Mouse (Mus musculus): ENCODE data around the gene Majin. TPM values are rescaled to one million over a fixed set of nuclear protein-coding genes. Genes with fewer than 3 reads are reported as not detected.

Gene Majin
- not detected in 2 replicates for polyA plus RNA-seq (2014; fragmentation: Nextera tagmentation; extraction: Ambion mirVana)

- Histone ChIP-seq H3K36me3 (ENCODE audit: insufficient read depth) (no peaks in the 10 kb centered on the region), H3K27me3 (ENCODE audit: insufficient read depth, low read length) (no peaks in the 10 kb centered on the region), H3K4me3 (ENCODE audit: low read depth, low read length) (no peak within 1 kb of the TSS), H3K4me2 (no peak within 1 kb of the TSS), H3K4me1 (ENCODE audit: insufficient read depth) (no peaks in the 10 kb centered on the region), H3K27ac (ENCODE audit: low read depth) (no peak within 1 kb of the TSS), H3K9ac (no peak within 1 kb of the TSS), H3K9me3 (ENCODE audit: low read depth, low read length) (no peaks in the 10 kb centered on the region)
- WGBS: 80% methylated on average over 23 of the region's 23 CpGs
- DNase-seq (no peak), ATAC-seq (ENCODE audit: insufficient read depth) (no peak)
- no peak for TF ChIP-seq CTCF (IDR thresholded peaks at IDR 0.05; ENCODE audit: low read depth)
These were observed at the start of gene Majin for GRCm38 (mm10) chr19:6184131-6184530. Majin (plus strand) TSS chr19:6184388.

GRCm38 (mm10) chr19:6136397-6136796 lies 47.8 kb upstream of the Majin start:
- Histone ChIP-seq H3K27me3 (ENCODE audit: insufficient read depth, low read length) (no peaks in the 10 kb centered on the region), H3K27ac (ENCODE audit: low read depth) (no peak overlapping the region), H3K4me1 (ENCODE audit: insufficient read depth) (peaks cover 4% of the 10 kb centered on the region; the same call in 1 of the 2 replicates), H3K36me3 (ENCODE audit: insufficient read depth) (peaks cover 34% of the 10 kb centered on the region), H3K9ac (no peak overlapping the region), H3K9me3 (ENCODE audit: low read depth, low read length) (no peaks in the 10 kb centered on the region), H3K4me3 (ENCODE audit: low read depth, low read length) (no peak overlapping the region), H3K4me2 (no peak overlapping the region)
- 80% methylated on average over 3 of the region's 3 CpGs for WGBS
- no peak for DNase-seq
- ATAC-seq (ENCODE audit: insufficient read depth): no peak
- no peak for TF ChIP-seq CTCF (IDR thresholded peaks at IDR 0.05; ENCODE audit: low read depth)

DNA sequence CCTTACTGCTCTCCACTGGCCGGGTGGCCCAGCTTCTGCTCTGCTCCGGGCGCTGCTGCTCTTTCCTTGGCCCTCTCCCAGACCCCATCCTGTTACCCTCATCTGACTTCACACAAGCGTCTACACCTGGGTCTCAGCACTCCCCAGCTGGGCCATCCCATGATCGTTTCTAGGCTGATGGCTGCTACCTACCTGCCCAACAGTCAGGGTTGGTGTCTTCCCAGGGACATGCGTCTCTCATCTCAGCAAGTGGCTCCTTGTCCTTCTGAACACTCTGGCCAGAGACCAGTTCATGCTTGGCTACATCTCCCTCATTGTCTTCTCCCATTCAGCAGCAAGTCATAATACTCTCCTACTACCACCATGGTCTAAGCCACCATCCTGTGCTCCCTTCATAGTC lies 44.5 kb upstream of the Majin start:
- ATAC-seq (ENCODE audit: insufficient read depth): no peak
- no peaks in the 10 kb centered on the region for H3K9me3 ChIP-seq (ENCODE audit: low read depth, low read length)
- peak overlapping the region; percentile 83 for H3K9ac ChIP-seq

GRCm38 (mm10) chr19:6140374-6140677 lies 43.9 kb upstream of the Majin start:
- Histone ChIP-seq H3K27me3 (ENCODE audit: insufficient read depth, low read length) (no peaks in the 10 kb centered on the region), H3K9ac (peak overlapping the region; percentile 83), H3K9me3 (ENCODE audit: low read depth, low read length) (no peaks in the 10 kb centered on the region), H3K4me2 (peak overlapping the region; percentile 82), H3K36me3 (ENCODE audit: insufficient read depth) (peaks cover 22% of the 10 kb centered on the region; the same call in 1 of the 2 replicates), H3K4me1 (ENCODE audit: insufficient read depth) (peaks cover 7% of the 10 kb centered on the region; the same call in 1 of the 2 replicates), H3K4me3 (ENCODE audit: low read depth, low read length) (peak overlapping the region; percentile 74), H3K27ac (ENCODE audit: low read depth) (peak overlapping the region; percentile 97)
- ATAC-seq (ENCODE audit: insufficient read depth): no peak
- no peak for TF ChIP-seq CTCF (IDR thresholded peaks at IDR 0.05; ENCODE audit: low read depth)
- 5% methylated on average over 16 of the region's 16 CpGs for WGBS
- DNase-seq: no peak

More for the DNA sequence above, 44.5 kb upstream of the Majin start:
- no peak for DNase-seq
- Histone ChIP-seq H3K27ac (ENCODE audit: low read depth) (no peak overlapping the region), H3K4me2 (peak overlapping the region; percentile 82), H3K36me3 (ENCODE audit: insufficient read depth) (peaks cover 28% of the 10 kb centered on the region), H3K4me1 (ENCODE audit: insufficient read depth) (peaks cover 7% of the 10 kb centered on the region; the same call in 1 of the 2 replicates), H3K4me3 (ENCODE audit: low read depth, low read length) (peak overlapping the region; percentile 74), H3K27me3 (ENCODE audit: insufficient read depth, low read length) (no peaks in the 10 kb centered on the region)
- TF ChIP-seq CTCF (IDR thresholded peaks at IDR 0.05; ENCODE audit: low read depth): no peak
- 97% methylated on average over 6 of the region's 6 CpGs for WGBS

DNA sequence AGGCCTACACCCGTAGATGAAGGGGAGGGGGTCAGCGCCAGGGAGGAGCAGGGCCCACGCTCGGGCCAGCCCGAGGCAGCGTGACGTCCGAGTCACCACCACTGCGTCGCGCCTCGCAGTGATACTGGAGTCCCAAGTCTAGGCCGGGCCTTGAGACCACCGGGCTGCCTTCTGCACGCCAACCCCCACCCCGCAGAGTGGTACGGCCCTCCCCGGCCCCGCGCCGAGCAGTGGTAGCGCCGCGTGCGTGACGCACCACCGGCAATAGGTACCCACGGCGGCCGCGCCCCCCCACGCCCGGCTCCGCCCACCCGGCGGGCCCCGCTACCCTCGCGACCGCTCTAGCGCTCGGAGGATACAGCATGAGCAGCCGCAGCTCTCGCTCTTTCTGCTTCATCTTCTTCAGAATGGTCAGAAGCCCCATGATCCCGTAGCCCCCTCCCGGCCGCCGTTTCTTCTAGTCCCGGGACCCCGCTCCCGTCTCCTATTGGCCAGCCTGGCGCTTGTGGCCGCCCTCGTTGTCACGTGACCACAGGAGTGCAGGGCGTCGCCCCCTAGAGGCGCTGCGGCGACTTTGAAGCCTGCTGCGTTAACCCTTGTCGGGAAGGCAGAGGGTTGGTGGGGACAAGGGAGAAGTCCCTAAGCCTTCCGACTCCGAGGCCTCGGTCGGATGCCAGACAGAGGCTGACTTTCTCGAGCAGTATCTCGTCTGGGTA lies 43.4 kb upstream of the Majin start, which contains the start of gene Batf2:
Gene Batf2 (plus strand): TSS at position 306 of the 716 bp plus-strand sequence.
- WGBS: under 1% methylated on average over 67 of the region's 68 CpGs
- Histone ChIP-seq H3K4me3 (ENCODE audit: low read depth, low read length) (peak within 1 kb of the TSS; percentile 74), H3K36me3 (ENCODE audit: insufficient read depth) (peaks cover 17% of the 10 kb centered on the region; the same call in 1 of the 2 replicates), H3K9me3 (ENCODE audit: low read depth, low read length) (no peaks in the 10 kb centered on the region), H3K9ac (peak within 1 kb of the TSS; percentile 83), H3K27ac (ENCODE audit: low read depth) (peak within 1 kb of the TSS; percentile 97), H3K4me2 (peak within 1 kb of the TSS; percentile 82), H3K27me3 (ENCODE audit: insufficient read depth, low read length) (no peaks in the 10 kb centered on the region), H3K4me1 (ENCODE audit: insufficient read depth) (peaks cover 7% of the 10 kb centered on the region; the same call in 1 of the 2 replicates)
- ATAC-seq (ENCODE audit: insufficient read depth) (peak; percentile 93), DNase-seq (peak; percentile 99)
- TF ChIP-seq CTCF (IDR thresholded peaks at IDR 0.05; ENCODE audit: low read depth): peak; percentile 92

GRCm38 (mm10) chr19:6141394-6141749 lies 42.8 kb upstream of the Majin start, which contains the start of gene Arl2:
Arl2 (minus strand) TSS chr19:6141548.
- H3K4me1 ChIP-seq (ENCODE audit: insufficient read depth): peaks cover 7% of the 10 kb centered on the region; the same call in 1 of the 2 replicates
- H3K4me2 ChIP-seq: peak within 1 kb of the TSS; percentile 82
- peak; percentile 78 for ATAC-seq (ENCODE audit: insufficient read depth)
- peak within 1 kb of the TSS; percentile 74 for H3K4me3 ChIP-seq (ENCODE audit: low read depth, low read length)
- H3K9me3 ChIP-seq (ENCODE audit: low read depth, low read length): no peaks in the 10 kb centered on the region
- peaks cover 12% of the 10 kb centered on the region; the same call in 1 of the 2 replicates for H3K36me3 ChIP-seq (ENCODE audit: insufficient read depth)
- H3K27me3 ChIP-seq (ENCODE audit: insufficient read depth, low read length): no peaks in the 10 kb centered on the region
- peak; percentile 96 for DNase-seq
- peak within 1 kb of the TSS; percentile 97 for H3K27ac ChIP-seq (ENCODE audit: low read depth)
- WGBS: under 1% methylated on average over 15 of the region's 15 CpGs
- H3K9ac ChIP-seq: peak within 1 kb of the TSS; percentile 83
- peak; percentile 57 for TF ChIP-seq CTCF (IDR thresholded peaks at IDR 0.05; ENCODE audit: low read depth)

DNA sequence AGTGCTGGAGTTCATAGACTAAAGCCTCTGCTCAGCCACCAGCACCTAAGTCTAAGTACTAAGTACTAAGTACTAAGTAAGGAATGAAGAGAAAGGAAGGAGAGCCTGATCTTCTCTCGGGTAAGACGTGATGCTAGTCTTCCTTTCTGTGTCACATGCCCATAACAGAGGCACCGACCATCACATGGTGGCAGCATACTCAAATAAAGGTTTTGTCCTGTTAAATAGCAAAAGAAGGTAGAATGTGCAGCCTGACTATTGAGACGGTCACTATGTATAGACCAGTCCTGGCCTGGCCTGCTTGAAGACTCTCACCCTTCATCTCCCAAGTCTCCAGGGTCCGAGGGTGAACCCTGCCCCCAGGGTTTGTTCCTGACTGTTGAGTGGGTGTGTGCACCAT lies 39.3 kb upstream of the Majin start:
- no peak overlapping the region for H3K4me2 ChIP-seq
- WGBS: 65% methylated on average over 5 of the region's 5 CpGs
- no peaks in the 10 kb centered on the region for H3K27me3 ChIP-seq (ENCODE audit: insufficient read depth, low read length)
- no peak overlapping the region for H3K4me3 ChIP-seq (ENCODE audit: low read depth, low read length)
- no peaks in the 10 kb centered on the region for H3K36me3 ChIP-seq (ENCODE audit: insufficient read depth)
- no peak for ATAC-seq (ENCODE audit: insufficient read depth)
- H3K27ac ChIP-seq (ENCODE audit: low read depth): no peak overlapping the region
- DNase-seq: no peak
- TF ChIP-seq CTCF (IDR thresholded peaks at IDR 0.05; ENCODE audit: low read depth): no peak
- H3K9ac ChIP-seq: no peak overlapping the region
- H3K4me1 ChIP-seq (ENCODE audit: insufficient read depth): peaks cover 6% of the 10 kb centered on the region; the same call in 1 of the 2 replicates
- no peaks in the 10 kb centered on the region for H3K9me3 ChIP-seq (ENCODE audit: low read depth, low read length)
